Mouse (Mus musculus) heart, embryonic 10.5 days (tissue): ENCODE measurements around the gene Emc1. TPM values are rescaled to one million over a fixed set of nuclear protein-coding genes. Genes with fewer than 3 reads are reported as not detected.
A peak's percentile ranks its signal among the peaks of the same experiment; 100 is the strongest.

ENCODE experiments used
- DNase-seq: peaks from one replicate; pipeline ENCODE4 v3.0.0-alpha.2; 2017; ENCODE audit warnings: low spot score
- H3K27ac ChIP-seq: fragments of 300-500 bp; sonication (generic); 2 replicates; pipeline ENCODE4 v1.5.1; 2016; ENCODE audit warnings: mild to moderate bottlenecking
- H3K27me3 ChIP-seq: fragments of 300-500 bp; sonication (generic); 2 replicates; pipeline ENCODE4 v1.6.1; 2016; ENCODE audit warnings: mild to moderate bottlenecking; ENCODE audit not compliant: poor library complexity, insufficient read depth, severe bottlenecking
- H3K36me3 ChIP-seq: fragments of 300-500 bp; sonication (generic); 2 replicates; pipeline ENCODE4 v1.6.1; 2016; ENCODE audit warnings: mild to moderate bottlenecking, moderate library complexity
- H3K4me1 ChIP-seq: fragments of 300-500 bp; sonication (generic); 2 replicates; pipeline ENCODE4 v1.6.1; 2016; ENCODE audit warnings: mild to moderate bottlenecking
- H3K4me3 ChIP-seq: fragments of 300-500 bp; sonication (generic); 2 replicates; pipeline ENCODE4 v1.5.1; 2016; ENCODE audit warnings: mild to moderate bottlenecking, moderate library complexity
- H3K9me3 ChIP-seq: fragments of 300-500 bp; sonication (generic); 2 replicates; pipeline ENCODE4 v1.6.1; 2016; ENCODE audit warnings: mild to moderate bottlenecking, moderate library complexity
- WGBS: fragments of 180-500 bp; shearing (Covaris S2); methylation state at CpG from one replicate; pipeline ENCODE4 v1.1.7; 2016; 5-methylcytosine and 5-hydroxymethylcytosine counted together
- polyA plus RNA-seq: library from polyadenylated mRNA; unstranded; fragments of >200 nt; fragmentation: Nextera tagmentation; extraction: Ambion mirVana; gene quantifications from 2 replicates; pipeline ENCODE4 v1.2.1, GENCODE M21; 2016

Gene Emc1
- 37.9 and 56.6 TPM in 2 replicates for polyA plus RNA-seq

GRCm38 (mm10) chr4:139351931-139352711, at the start of gene Emc1, which contains the start of the genes Mrto4 and Ubr4:
TSS of gene Emc1 (plus strand) at chr4:139352587.
TSS of gene Mrto4 (minus strand) at chr4:139352576.
TSS of gene Ubr4 (plus strand) at chr4:139352609.
- Histone ChIP-seq H3K27me3 (no peaks in the 10 kb centered on the region), H3K4me3 (peak within 1 kb of the TSS; percentile 85), H3K4me1 (peaks cover 21% of the 10 kb centered on the region), H3K9me3 (no peaks in the 10 kb centered on the region), H3K36me3 (peaks cover 63% of the 10 kb centered on the region), H3K27ac (peak within 1 kb of the TSS; percentile 100)
- WGBS = under 1% methylated on average over 61 of the region's 64 CpGs
- DNase-seq = peak; percentile 94

GRCm38 (mm10) chr4:139305521-139305920, 46.9 kb upstream of the Emc1 start:
- Histone ChIP-seq H3K9me3 (no peaks in the 10 kb centered on the region), H3K27ac (no peak overlapping the region), H3K27me3 (peaks cover 10% of the 10 kb centered on the region; the same call in 1 of the 2 replicates), H3K4me3 (no peak overlapping the region), H3K4me1 (peaks cover 16% of the 10 kb centered on the region), H3K36me3 (peaks cover 17% of the 10 kb centered on the region)
- no peak for DNase-seq
- 88% methylated on average over 3 of the region's 3 CpGs for WGBS

GRCm38 (mm10) chr4:139307916-139308315, 44.5 kb upstream of the Emc1 start:
- Histone ChIP-seq H3K27me3 (peaks cover 15% of the 10 kb centered on the region; the same call in 1 of the 2 replicates), H3K27ac (no peak overlapping the region), H3K9me3 (no peaks in the 10 kb centered on the region), H3K4me1 (peaks cover 32% of the 10 kb centered on the region), H3K36me3 (peaks cover 6% of the 10 kb centered on the region; the same call in 1 of the 2 replicates), H3K4me3 (no peak overlapping the region)
- 79% methylated on average over 5 of the region's 5 CpGs for WGBS
- DNase-seq = no peak

GRCm38 (mm10) chr4:139309651-139310050, 42.7 kb upstream of the Emc1 start:
- Histone ChIP-seq H3K36me3 (peaks cover 13% of the 10 kb centered on the region), H3K27ac (peak overlapping the region; percentile 91; the same call in 1 of the 2 replicates), H3K9me3 (no peaks in the 10 kb centered on the region), H3K27me3 (peaks cover 15% of the 10 kb centered on the region; the same call in 1 of the 2 replicates), H3K4me1 (peaks cover 32% of the 10 kb centered on the region), H3K4me3 (peak overlapping the region; percentile 87)
- 17% methylated on average over 6 of the region's 6 CpGs for WGBS
- no peak for DNase-seq

GRCm38 (mm10) chr4:139310171-139310898, 42.1 kb upstream of the Emc1 start, which contains the start of the genes Pqlc2 and Akr7a5:
TSS of gene Pqlc2 (minus strand) at chr4:139310708.
TSS of gene Akr7a5 (plus strand) at chr4:139310744.
- DNase-seq = peak; percentile 96
- WGBS = under 1% methylated on average over 63 of the region's 63 CpGs

GRCm38 (mm10) chr4:139310899-139311701, 41.3 kb upstream of the Emc1 start:
- no peak for DNase-seq

More at GRCm38 (mm10) chr4:139310171-139310898, 42.1 kb upstream of the Emc1 start, which contains the start of the genes Pqlc2 and Akr7a5:
- peak within 1 kb of the TSS; percentile 91 for H3K27ac ChIP-seq
- H3K4me3 ChIP-seq = peak within 1 kb of the TSS; percentile 87
- H3K27me3 ChIP-seq = peaks cover 15% of the 10 kb centered on the region; the same call in 1 of the 2 replicates
- peaks cover 13% of the 10 kb centered on the region for H3K36me3 ChIP-seq
- peaks cover 32% of the 10 kb centered on the region for H3K4me1 ChIP-seq
- no peaks in the 10 kb centered on the region for H3K9me3 ChIP-seq

GRCm38 (mm10) chr4:139311707-139312106, 40.7 kb upstream of the Emc1 start:
- WGBS = 29% methylated on average over 14 of the region's 14 CpGs
- H3K36me3 ChIP-seq = peaks cover 21% of the 10 kb centered on the region
- H3K27ac ChIP-seq = 0 out of 2 replicates have a peak overlapping the region, but pooled peaks have one; percentile 91
- H3K4me3 ChIP-seq = peak overlapping the region; percentile 87
- H3K4me1 ChIP-seq = peaks cover 24% of the 10 kb centered on the region
- no peak for DNase-seq
- H3K27me3 ChIP-seq = peaks cover 15% of the 10 kb centered on the region; the same call in 1 of the 2 replicates
- H3K9me3 ChIP-seq = no peaks in the 10 kb centered on the region

More at GRCm38 (mm10) chr4:139310899-139311701, 41.3 kb upstream of the Emc1 start:
- 1% methylated on average over 53 of the region's 53 CpGs for WGBS
- Histone ChIP-seq H3K4me1 (peaks cover 26% of the 10 kb centered on the region), H3K36me3 (peaks cover 18% of the 10 kb centered on the region), H3K9me3 (no peaks in the 10 kb centered on the region), H3K4me3 (peak overlapping the region; percentile 87), H3K27ac (peak overlapping the region; percentile 91), H3K27me3 (peaks cover 15% of the 10 kb centered on the region; the same call in 1 of the 2 replicates)

DNA sequence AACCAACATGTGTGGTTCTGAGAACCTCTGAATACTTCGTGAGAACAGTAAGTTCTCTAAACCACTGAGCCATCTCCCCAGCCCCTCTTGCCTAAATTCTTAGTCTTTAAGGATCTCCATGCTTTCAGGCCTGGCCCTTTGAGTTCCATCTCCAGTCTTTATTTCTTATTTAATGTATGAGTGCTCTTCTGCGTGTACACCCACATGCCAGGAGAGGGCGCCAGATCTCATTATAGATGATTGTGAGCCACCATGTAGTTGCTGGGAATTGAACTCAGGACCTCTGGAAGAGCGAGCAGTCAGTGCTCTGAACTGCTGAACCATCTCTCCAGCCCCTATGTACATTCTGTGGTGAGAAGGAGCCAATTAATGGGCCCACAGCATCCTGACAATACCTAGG, 39.8 kb upstream of the Emc1 start:
- Histone ChIP-seq H3K4me3 (no peak overlapping the region), H3K9me3 (no peaks in the 10 kb centered on the region), H3K27ac (no peak overlapping the region), H3K36me3 (peaks cover 29% of the 10 kb centered on the region), H3K27me3 (peaks cover 15% of the 10 kb centered on the region; the same call in 1 of the 2 replicates), H3K4me1 (peaks cover 24% of the 10 kb centered on the region)
- WGBS = 46% methylated on average over 4 of the region's 4 CpGs
- no peak for DNase-seq

DNA sequence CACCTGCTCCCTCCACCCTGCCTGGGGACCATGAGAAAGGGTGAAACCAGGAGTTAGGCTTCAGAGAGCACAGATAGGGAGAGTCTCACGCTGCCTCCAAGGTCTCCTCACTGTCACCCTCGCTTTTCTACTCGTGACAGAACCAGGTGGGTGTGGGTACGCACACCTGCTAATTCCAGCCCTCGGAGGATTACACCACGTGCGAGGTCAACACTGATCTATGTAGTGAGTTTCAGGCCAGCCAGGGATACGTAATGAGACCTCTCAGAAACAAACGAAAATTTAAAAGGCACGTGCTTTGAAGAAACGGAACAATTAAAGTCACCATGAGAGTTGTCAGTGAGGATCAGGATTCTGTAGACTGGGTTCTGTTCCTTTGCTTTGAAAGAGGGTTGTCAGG, 33.9 kb upstream of the Emc1 start:
- no peaks in the 10 kb centered on the region for H3K4me1 ChIP-seq
- DNase-seq = no peak
- H3K27ac ChIP-seq = no peak overlapping the region
- no peaks in the 10 kb centered on the region for H3K27me3 ChIP-seq
- no peak overlapping the region for H3K4me3 ChIP-seq
- 90% methylated on average over 11 of the region's 11 CpGs for whole genome bisulfite sequencing
- H3K9me3 ChIP-seq = no peaks in the 10 kb centered on the region
- peaks cover 43% of the 10 kb centered on the region for H3K36me3 ChIP-seq

DNA sequence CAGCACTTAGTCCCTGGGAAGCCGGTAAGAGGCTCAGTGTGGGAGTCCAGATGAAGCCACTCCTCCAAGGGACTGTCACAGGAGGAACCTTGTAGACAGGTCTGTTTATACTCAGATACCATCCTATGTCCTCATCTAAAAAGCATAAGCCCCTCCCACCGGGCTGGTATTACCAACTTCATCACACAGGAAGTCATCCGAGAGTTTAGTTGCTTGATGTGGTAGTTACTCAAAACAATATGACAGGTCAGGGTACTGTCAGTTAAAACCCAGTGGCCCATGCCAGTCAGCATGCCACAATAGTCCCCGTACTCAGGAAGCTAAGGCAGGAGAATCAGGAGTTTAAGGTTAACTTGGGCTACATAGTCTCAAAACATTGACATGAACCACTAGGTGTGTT, 32.6 kb upstream of the Emc1 start:
- no peak overlapping the region for H3K4me3 ChIP-seq
- no peak for DNase-seq
- no peaks in the 10 kb centered on the region for H3K9me3 ChIP-seq
- H3K36me3 ChIP-seq = peaks cover 35% of the 10 kb centered on the region
- H3K4me1 ChIP-seq = no peaks in the 10 kb centered on the region
- H3K27me3 ChIP-seq = no peaks in the 10 kb centered on the region
- H3K27ac ChIP-seq = no peak overlapping the region
- WGBS = 78% methylated on average over 4 of the region's 4 CpGs

DNA sequence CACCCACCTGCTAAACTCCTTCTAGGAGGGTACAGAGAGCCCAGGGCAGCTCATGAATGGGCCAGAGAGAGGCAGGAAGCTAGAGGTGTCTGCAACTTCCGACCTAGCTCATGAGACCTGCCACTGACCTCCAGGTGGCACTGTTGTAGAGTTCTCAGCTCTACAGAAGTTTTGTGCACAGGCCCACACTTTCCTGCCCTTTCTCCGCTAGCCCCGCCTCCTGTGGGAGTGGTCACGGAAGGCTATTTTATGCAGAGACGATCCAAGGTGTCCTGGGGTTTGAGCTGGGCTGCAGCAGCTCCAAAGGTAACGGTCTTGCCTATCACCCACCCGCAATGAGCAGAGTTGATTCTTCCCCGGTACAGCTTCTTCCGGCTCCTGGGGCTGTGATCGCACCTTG, 21.8 kb upstream of the Emc1 start:
- no peaks in the 10 kb centered on the region for H3K9me3 ChIP-seq
- no peaks in the 10 kb centered on the region for H3K36me3 ChIP-seq
- H3K27me3 ChIP-seq = peaks cover 26% of the 10 kb centered on the region
- WGBS = 8% methylated on average over 10 of the region's 10 CpGs
- H3K27ac ChIP-seq = peak overlapping the region; percentile 38; the same call in 1 of the 2 replicates
- H3K4me1 ChIP-seq = peaks cover 4% of the 10 kb centered on the region; the same call in 1 of the 2 replicates
- peak overlapping the region; percentile 50 for H3K4me3 ChIP-seq
- peak; percentile 93 for DNase-seq
